Mouse (Mus musculus): ENCODE measurements around the gene Bsn.

DNA sequence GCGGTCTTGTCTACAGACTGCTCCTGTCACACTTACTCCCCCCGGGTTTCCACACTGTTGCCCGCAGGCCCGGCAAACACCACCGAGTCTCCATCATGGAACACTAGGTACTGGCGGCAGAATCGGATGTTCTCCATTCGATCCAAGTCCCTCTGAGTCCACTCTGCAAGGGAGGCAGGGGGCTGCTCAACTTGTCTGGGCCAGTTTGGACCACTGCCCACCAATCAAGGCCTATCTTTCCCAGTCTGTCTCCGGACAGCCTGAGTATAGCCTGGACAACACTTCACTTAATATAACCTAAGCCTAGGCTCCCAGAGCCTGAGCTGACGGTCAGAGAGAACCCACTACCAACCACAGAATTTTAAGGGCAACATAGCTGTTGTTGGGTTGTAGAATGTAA lies 96.6 kb downstream of the Bsn start:
- no peak for TF ChIP-seq CTCF (IDR thresholded peaks at IDR 0.05; ENCODE audit: extremely low read depth, insufficient read depth, low read length)
- TF ChIP-seq POLR2A (IDR thresholded peaks at IDR 0.05; ENCODE audit: extremely low read depth, insufficient read depth, low read length): no peak

Data from cortical plate, adult 2 months (tissue).